12 mouse cellular contexts compared by ENCODE assay signal in genomic region chr1:149388706-149389105, GRCm38 (mm10).
DNase-seq lines count a peak whose midpoint lies in the region.
"Had no signal": no experiment of that assay in that cellular context is flagged by ENCODE, and none has a peak within 500 bp of the region (broad histone marks: within the 10 kb centered on the region; RNA-seq: fewer than 3 reads in every experiment).

No protein-coding gene starts in this region.

- peak; percentile 4 for DNase-seq in gastrocnemius, adult 18-20 months (ENCODE audit: low spot score)
- no peak for DNase-seq in gastrocnemius, postnatal 4 days (ENCODE audit: low spot score in 2 of 2)
- peak; percentile 2 for DNase-seq in lung, postnatal 36 days
- DNase-seq in lung, postnatal 14 days: no peak
- DNase-seq in cerebellum, postnatal 36 days: peak; percentile 68
- DNase-seq in heart, postnatal 36 days: peak; percentile 19 to 34
- DNase-seq in right cerebral cortex, postnatal 36 days (ENCODE audit: low spot score in 2 of 2): no peak
- no peak for DNase-seq in kidney, adult 9 months
- DNase-seq: kidney, postnatal 14 days; layer of hippocampus, adult 9-11 months; midbrain, embryonic 14.5 days; thymus, postnatal 4 days had no signal

- intact Hi-C loops in heart, postnatal 36 days (cut with DNase I): loop anchor here (10.0 kb wide), 1 partner anchor 806 kb away; no protein-coding TSS in a partner anchor

Comparison
In these comparisons a context has a peak if more than half of its experiments do, and no peak if none do; other contexts are left out.
1. DNase-seq: peak in gastrocnemius, adult 18-20 months (single experiment), lung, postnatal 36 days (single experiment), cerebellum, postnatal 36 days (2 of 2) and heart, postnatal 36 days (2 of 2); none in gastrocnemius, postnatal 4 days (0 of 2), lung, postnatal 14 days (single experiment), right cerebral cortex, postnatal 36 days (0 of 2) and kidney, adult 9 months (single experiment).